In the genomic region with DNA sequence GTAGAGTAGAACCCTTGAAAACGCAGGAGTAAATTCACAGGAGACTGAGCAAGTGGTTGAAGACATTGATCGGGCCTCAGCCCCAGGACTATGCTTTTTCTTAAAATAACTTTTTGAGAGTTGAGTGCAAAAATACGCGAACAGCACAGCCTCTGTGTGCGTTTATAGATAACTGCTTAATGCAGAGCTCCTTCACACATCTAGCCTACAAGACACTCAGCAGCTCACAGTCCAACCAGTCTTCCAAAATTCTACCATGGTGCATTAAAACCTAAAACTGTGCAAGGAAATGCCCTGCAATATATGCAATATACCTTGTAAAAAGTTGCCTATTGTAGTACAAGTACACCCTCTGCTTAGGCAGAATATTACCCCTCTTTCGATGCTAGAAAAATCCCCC, we compare ENCODE assay signal across 8 mouse cellular contexts. TPM values are rescaled to one million over a fixed set of nuclear protein-coding genes. Genes with fewer than 3 reads are reported as not detected.
A peak's percentile ranks its signal among the peaks of the same experiment; 100 is the strongest.
DNase-seq lines count a peak whose midpoint lies in the region; ATAC-seq and TF ChIP-seq lines count a peak whose summit lies in the region.

No protein-coding gene starts in this region.

- H3K9ac ChIP-seq in heart, adult 2 months (ENCODE audit: low read depth, low read length) = peak overlapping the region; percentile 65
- peak overlapping the region; percentile 32; the same call in 1 of the 2 replicates for H3K9ac ChIP-seq in forebrain, embryonic 14.5 days (ENCODE audit: low read length)
- H3K9ac ChIP-seq in liver, embryonic 16.5 days (ENCODE audit: low read depth, low read length) = peak overlapping the region; percentile 24; the same call in 1 of the 2 replicates

- H3K4me2 ChIP-seq in forebrain, embryonic 14.5 days (ENCODE audit: low read length) = peak overlapping the region; percentile 94
- peak overlapping the region; percentile 78 for H3K4me2 ChIP-seq in liver, embryonic 16.5 days (ENCODE audit: low read depth, low read length)

- H3K4me1 ChIP-seq in heart, adult 2 months (ENCODE audit: control insufficient read depth, insufficient read depth, low read length) = peaks cover 7% of the 10 kb centered on the region
- peaks cover 6% of the 10 kb centered on the region for H3K4me1 ChIP-seq in forebrain, embryonic 14.5 days (ENCODE audit: control insufficient read depth, insufficient read depth, low read length)
- peaks cover 29% of the 10 kb centered on the region for H3K4me1 ChIP-seq in liver, embryonic 16.5 days (ENCODE audit: control insufficient read depth, low read depth, low read length)

- H3K4me3 ChIP-seq in heart, adult 2 months = peak overlapping the region; percentile 39
- H3K4me3 ChIP-seq in forebrain, embryonic 14.5 days (ENCODE audit: low read depth, low read length) = no peak overlapping the region
- no peak overlapping the region for H3K4me3 ChIP-seq in liver, embryonic 16.5 days (ENCODE audit: low read depth, low read length)

- ATAC-seq in forebrain, embryonic 14.5 days = no peak
- ATAC-seq in liver, embryonic 16.5 days (ENCODE audit: low read depth) = no peak

- H3K36me3 ChIP-seq in heart, adult 2 months (ENCODE audit: control insufficient read depth, insufficient read depth, low read length) = peaks cover 9% of the 10 kb centered on the region
- H3K36me3 ChIP-seq in forebrain, embryonic 14.5 days (ENCODE audit: control insufficient read depth, insufficient read depth, low read length) = no peaks in the 10 kb centered on the region
- no peaks in the 10 kb centered on the region for H3K36me3 ChIP-seq in liver, embryonic 16.5 days (ENCODE audit: control insufficient read depth, insufficient read depth)

- H3K9me3 ChIP-seq in forebrain, embryonic 14.5 days (replicated peaks; ENCODE audit: control insufficient read depth, low read length) = no peaks in the 10 kb centered on the region
- H3K9me3 ChIP-seq in liver, embryonic 16.5 days (replicated peaks; ENCODE audit: control insufficient read depth, low read length) = no peaks in the 10 kb centered on the region

- TF ChIP-seq CTCF in heart, adult 2 months (IDR thresholded peaks at IDR 0.05) = no peak

- H3K79me2 ChIP-seq in heart, adult 2 months (replicated peaks; ENCODE audit: control insufficient read depth, insufficient read depth, low read length) = peaks cover 16% of the 10 kb centered on the region

- H3K27me3 ChIP-seq in heart, adult 2 months (ENCODE audit: control insufficient read depth, insufficient read depth, low read length) = no peaks in the 10 kb centered on the region
- H3K27me3 ChIP-seq in forebrain, embryonic 14.5 days (replicated peaks; ENCODE audit: control insufficient read depth, insufficient read depth, low read length) = peaks cover 11% of the 10 kb centered on the region
- H3K27me3 ChIP-seq in liver, embryonic 16.5 days (ENCODE audit: control insufficient read depth, insufficient read depth, low read depth, low read length) = peaks cover 42% of the 10 kb centered on the region

- no peak for TF ChIP-seq POLR2A in heart, adult 2 months (IDR thresholded peaks at IDR 0.05; ENCODE audit: insufficient read depth, low read depth, low read length)

- no peak for DNase-seq in heart, adult 2 months
- DNase-seq in heart, adult 9 months (ENCODE audit: low spot score in 2 of 2) = no peak
- DNase-seq in 416B (ENCODE audit: low read depth) = peak; percentile 65
- no peak for DNase-seq in forebrain, embryonic 14.5 days (ENCODE audit: low spot score)
- DNase-seq in right cerebral cortex, postnatal 25 days = no peak
- DNase-seq in spleen, postnatal 10 days (ENCODE audit: low spot score in 2 of 2) = no peak
- DNase-seq in frontal cortex, postnatal 25 days (ENCODE audit: low spot score in 2 of 2) = no peak

- 18% methylated on average over 6 of the region's 6 CpGs for whole genome bisulfite sequencing in heart, adult 2 months
- 24% methylated on average over 6 of the region's 6 CpGs for WGBS in forebrain, embryonic 14.5 days
- 3% methylated on average over 6 of the region's 6 CpGs for WGBS in liver, embryonic 16.5 days (ENCODE audit: insufficient replicate concordance)

- intact Hi-C loops in heart, adult 2 months (cut with DNase I) = loop anchor here (1.0 to 5.0 kb wide), 4 partner anchors 17 to 93 kb away; no protein-coding TSS in a partner anchor

- TF ChIP-seq EP300 in heart, adult 2 months (IDR thresholded peaks at IDR 0.05; ENCODE audit: insufficient read depth, low read depth, low read length) = no peak

- peak overlapping the region; percentile 98 for H3K27ac ChIP-seq in heart, adult 2 months
- no peak overlapping the region for H3K27ac ChIP-seq in forebrain, embryonic 14.5 days (ENCODE audit: low read depth, low read length)
- peak overlapping the region; percentile 13 for H3K27ac ChIP-seq in liver, embryonic 16.5 days (ENCODE audit: low read length)

RNA-seq across cellular contexts. Expression of a gene that starts 0.6 kb away (rescaled TPM):
- 10 to 100 TPM; 50.0 to 50.7 TPM for total RNA-seq in heart, adult 2 months (2021)
- polyA plus RNA-seq in heart, adult 2 months (2012; rRNA removed) = 21.5 and 29.9 TPM in 2 replicates
- polyA plus RNA-seq in forebrain, embryonic 14.5 days (2014; fragmentation: Nextera tagmentation; extraction: Ambion mirVana) = 1.3 and 1.5 TPM in 2 replicates
- 1.2 and 1.4 TPM in 2 replicates for polyA plus RNA-seq in liver, embryonic 16.5 days (2015; fragmentation: Nextera tagmentation; extraction: Ambion mirVana)
